Mouse (Mus musculus) hindbrain, embryonic 16.5 days (tissue): ENCODE measurements around the gene Gmip. TPM values are rescaled to one million over a fixed set of nuclear protein-coding genes. Genes with fewer than 3 reads are reported as not detected.

Experiments used
- ATAC-seq: fragments of 200-750 bp; cut with Nextera tagmentation; 2 replicates; pipeline ENCODE4 v1.8.0; 2017; ENCODE audit warnings: moderate TSS enrichment, moderate library complexity
- H3K27ac ChIP-seq: fragments of 300-500 bp; sonication (generic); 2 replicates; pipeline ENCODE4 v1.5.1; 2014; ENCODE audit warnings: low read depth, mild to moderate bottlenecking, control low read depth, low read length, moderate library complexity
- H3K27me3 ChIP-seq: fragments of 300-500 bp; sonication (generic); replicated peaks from 2 replicates; pipeline ENCODE4 v1.6.1; 2014; ENCODE audit warnings: low read length; ENCODE audit not compliant: control insufficient read depth, insufficient read depth
- H3K36me3 ChIP-seq: fragments of 300-500 bp; sonication (generic); 2 replicates; pipeline ENCODE4 v1.6.1; 2014; ENCODE audit warnings: mild to moderate bottlenecking, low read length, moderate library complexity, mixed read lengths; ENCODE audit not compliant: control insufficient read depth, insufficient read depth
- H3K4me1 ChIP-seq: fragments of 300-500 bp; sonication (generic); 2 replicates; pipeline ENCODE4 v1.6.1; 2014; ENCODE audit warnings: low read depth, low read length; ENCODE audit not compliant: control insufficient read depth, insufficient read depth
- H3K4me2 ChIP-seq: fragments of 300-500 bp; sonication (generic); 2 replicates; pipeline ENCODE4 v1.6.1; 2014; ENCODE audit warnings: mild to moderate bottlenecking, low read length, control low read depth, moderate library complexity
- H3K4me3 ChIP-seq: fragments of 300-500 bp; sonication (generic); 2 replicates; pipeline ENCODE4 v1.5.1; 2014; ENCODE audit warnings: mild to moderate bottlenecking, low read length, control low read depth, moderate library complexity
- H3K9ac ChIP-seq: fragments of 300-500 bp; sonication (generic); 2 replicates; pipeline ENCODE4 v1.6.1; 2014; ENCODE audit warnings: low read depth, mild to moderate bottlenecking, control low read depth, low read length, moderate library complexity
- H3K9me3 ChIP-seq: fragments of 300-500 bp; sonication (generic); 2 replicates; pipeline ENCODE4 v1.6.1; 2014; ENCODE audit warnings: mild to moderate bottlenecking, low read length, moderate library complexity; ENCODE audit not compliant: control insufficient read depth
- WGBS: fragments of 180-500 bp; shearing (Covaris S2); extraction: QIAGEN DNeasy Blood & Tissue Kit; methylation state at CpG from one replicate; pipeline ENCODE4 v1.1.7; 2014; 5-methylcytosine and 5-hydroxymethylcytosine counted together
- polyA plus RNA-seq: library from polyadenylated mRNA; unstranded; fragments of >200 nt; fragmentation: Nextera tagmentation; extraction: Ambion mirVana; gene quantifications from 2 replicates; pipeline ENCODE4 v1.2.1, GENCODE M21; 2015

The Gmip gene
- polyA plus RNA-seq, 1 experiment from 2014 or later = 34.5 TPM

GRCm38 (mm10) chr8:69790364-69790763 is 18.1 kb upstream of the Gmip start:
- peak overlapping the region; percentile 77 for H3K27ac ChIP-seq
- WGBS = 32% methylated on average over 11 of the region's 11 CpGs
- peak overlapping the region; percentile 67 for H3K4me2 ChIP-seq
- peaks cover 24% of the 10 kb centered on the region for H3K4me1 ChIP-seq
- H3K36me3 ChIP-seq = peaks cover 12% of the 10 kb centered on the region
- H3K9ac ChIP-seq = peak overlapping the region; percentile 90; the same call in 1 of the 2 replicates
- no peaks in the 10 kb centered on the region for H3K27me3 ChIP-seq
- no peaks in the 10 kb centered on the region for H3K9me3 ChIP-seq
- peak overlapping the region; percentile 97 for H3K4me3 ChIP-seq
- ATAC-seq = peak; percentile 15

DNA sequence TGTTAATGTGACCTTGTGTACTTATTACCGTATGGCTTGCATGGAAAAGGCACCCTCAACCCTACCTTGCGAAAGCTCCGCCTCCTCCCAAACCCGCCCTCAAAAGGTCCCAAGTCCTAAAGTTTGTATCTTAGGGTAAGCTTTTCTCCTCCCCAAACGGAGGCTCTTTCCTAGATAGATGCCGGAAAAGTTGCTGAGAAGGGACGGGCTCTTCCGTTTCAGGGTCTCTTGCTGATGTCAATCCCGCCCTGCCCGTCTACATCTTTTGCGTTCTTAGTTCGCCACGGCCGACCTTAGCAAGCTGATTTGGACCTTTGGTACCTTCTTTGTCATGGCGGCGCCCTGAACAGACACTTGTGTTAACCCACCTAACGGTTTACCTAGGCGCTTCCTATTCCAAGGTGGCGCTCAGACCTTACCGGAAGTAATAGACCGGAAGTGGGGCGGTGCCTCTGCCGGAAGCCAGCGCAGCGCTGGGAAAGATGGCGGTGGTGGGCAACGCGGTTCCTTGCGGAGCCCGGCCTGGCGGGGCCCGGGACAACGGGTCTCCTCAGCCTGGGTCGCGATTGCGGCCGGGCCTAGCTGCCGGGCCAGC is 17.6 kb upstream of the Gmip start, which contains the start of the genes Atp13a1 and Zfp866:
TSS of gene Atp13a1 (plus strand) at position 391 of the 595 bp plus-strand sequence.
TSS of gene Zfp866 (minus strand) at position 406 of the 595 bp plus-strand sequence.
- under 1% methylated on average over 33 of the region's 38 CpGs for WGBS

DNA sequence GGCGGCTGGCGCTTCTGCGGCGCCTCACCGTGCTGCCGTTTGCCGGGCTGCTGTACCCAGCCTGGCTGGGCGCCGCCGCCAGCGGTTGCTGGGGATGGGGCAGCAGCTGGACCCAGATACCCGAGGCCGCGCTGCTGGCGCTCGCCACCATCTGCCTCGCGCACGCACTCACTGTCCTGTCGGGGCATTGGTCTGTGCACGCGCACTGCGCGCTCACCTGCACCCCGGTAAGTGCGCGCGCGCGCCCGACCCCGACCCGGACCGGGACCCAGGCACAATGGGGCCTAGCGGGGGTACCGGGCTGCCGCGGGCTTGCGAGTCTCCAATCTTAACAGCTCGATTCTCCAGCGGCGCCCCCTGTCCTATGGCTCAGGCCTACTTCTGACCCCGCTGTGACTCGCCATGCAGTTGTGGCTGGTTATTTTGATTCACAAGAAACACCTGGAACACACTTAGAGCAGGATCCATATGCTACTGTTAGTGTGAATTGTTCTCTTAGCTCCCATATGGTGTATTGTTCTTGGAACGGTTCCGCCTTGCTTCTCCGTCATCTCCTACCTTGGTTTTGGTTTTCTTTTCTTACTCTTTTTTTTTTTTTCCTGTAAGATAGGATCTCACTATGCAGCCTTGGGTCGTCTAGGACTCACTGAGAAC is 16.9 kb upstream of the Gmip start:
- 1% methylated on average over 38 of the region's 48 CpGs for WGBS
- Histone ChIP-seq H3K9ac (peak overlapping the region; percentile 90), H3K27me3 (no peaks in the 10 kb centered on the region), H3K9me3 (no peaks in the 10 kb centered on the region), H3K4me1 (peaks cover 24% of the 10 kb centered on the region), H3K27ac (peak overlapping the region; percentile 77), H3K36me3 (peaks cover 12% of the 10 kb centered on the region), H3K4me2 (peak overlapping the region; percentile 67), H3K4me3 (peak overlapping the region; percentile 97)
- peak; percentile 82 for ATAC-seq

More for the DNA sequence above, 17.6 kb upstream of the Gmip start, which contains the start of the genes Atp13a1 and Zfp866:
- peak; percentile 97 for ATAC-seq
- peaks cover 24% of the 10 kb centered on the region for H3K4me1 ChIP-seq
- H3K36me3 ChIP-seq = peaks cover 12% of the 10 kb centered on the region
- H3K9ac ChIP-seq = peak within 1 kb of the TSS; percentile 90
- H3K4me2 ChIP-seq = peak within 1 kb of the TSS; percentile 67
- peak within 1 kb of the TSS; percentile 77 for H3K27ac ChIP-seq
- no peaks in the 10 kb centered on the region for H3K27me3 ChIP-seq
- H3K4me3 ChIP-seq = peak within 1 kb of the TSS; percentile 97
- no peaks in the 10 kb centered on the region for H3K9me3 ChIP-seq

DNA sequence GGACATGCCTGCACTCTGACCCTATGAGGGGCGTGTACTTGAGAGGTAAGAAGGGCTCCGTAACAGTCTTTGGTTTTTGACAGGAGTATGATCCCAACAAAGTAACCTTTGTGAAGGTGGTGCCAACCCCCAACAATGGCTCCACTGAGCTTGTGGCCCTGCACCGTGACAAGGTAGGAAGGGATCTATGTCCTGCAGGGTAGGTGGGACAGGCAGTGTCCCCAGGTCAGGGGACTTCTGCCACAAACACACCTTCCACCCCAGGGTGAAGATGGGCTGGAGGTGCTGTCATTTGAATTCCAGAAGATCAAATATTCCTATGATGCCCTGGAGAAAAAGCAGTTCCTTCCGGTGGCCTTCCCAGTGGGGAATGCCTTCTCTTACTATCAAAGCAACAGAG is 14.8 kb upstream of the Gmip start:
- no peak overlapping the region for H3K4me3 ChIP-seq
- H3K4me2 ChIP-seq = no peak overlapping the region
- H3K9ac ChIP-seq = no peak overlapping the region
- H3K9me3 ChIP-seq = no peaks in the 10 kb centered on the region
- peaks cover 30% of the 10 kb centered on the region for H3K36me3 ChIP-seq
- no peak overlapping the region for H3K27ac ChIP-seq
- no peaks in the 10 kb centered on the region for H3K27me3 ChIP-seq
- 92% methylated on average over 4 of the region's 4 CpGs for WGBS
- peaks cover 24% of the 10 kb centered on the region for H3K4me1 ChIP-seq
- no peak for ATAC-seq

DNA sequence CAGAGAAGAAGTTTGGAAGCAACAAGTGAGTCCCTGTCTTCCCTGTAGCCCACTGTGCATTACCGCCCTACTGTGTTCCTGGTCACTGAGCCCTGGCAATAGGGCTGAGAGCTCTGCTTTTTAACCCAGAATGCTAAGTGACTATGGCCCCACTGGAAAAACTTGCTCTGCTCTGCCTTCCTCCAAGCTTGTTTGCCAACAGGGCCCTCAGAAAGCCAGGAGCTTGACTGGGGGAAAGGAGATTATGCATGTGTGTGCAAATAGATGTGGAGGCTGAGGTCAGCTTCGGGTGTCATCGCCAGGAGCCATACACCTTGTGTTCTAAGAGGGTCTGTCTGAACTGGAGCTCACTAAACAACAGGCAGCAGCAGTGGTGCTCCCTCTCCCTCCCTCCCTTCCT is 14.4 kb upstream of the Gmip start:
- Histone ChIP-seq H3K27ac (no peak overlapping the region), H3K4me3 (no peak overlapping the region), H3K9me3 (no peaks in the 10 kb centered on the region), H3K36me3 (peaks cover 34% of the 10 kb centered on the region), H3K4me1 (peaks cover 24% of the 10 kb centered on the region), H3K9ac (no peak overlapping the region), H3K4me2 (no peak overlapping the region), H3K27me3 (no peaks in the 10 kb centered on the region)
- no peak for ATAC-seq
- WGBS = 90% methylated on average over 3 of the region's 3 CpGs

DNA sequence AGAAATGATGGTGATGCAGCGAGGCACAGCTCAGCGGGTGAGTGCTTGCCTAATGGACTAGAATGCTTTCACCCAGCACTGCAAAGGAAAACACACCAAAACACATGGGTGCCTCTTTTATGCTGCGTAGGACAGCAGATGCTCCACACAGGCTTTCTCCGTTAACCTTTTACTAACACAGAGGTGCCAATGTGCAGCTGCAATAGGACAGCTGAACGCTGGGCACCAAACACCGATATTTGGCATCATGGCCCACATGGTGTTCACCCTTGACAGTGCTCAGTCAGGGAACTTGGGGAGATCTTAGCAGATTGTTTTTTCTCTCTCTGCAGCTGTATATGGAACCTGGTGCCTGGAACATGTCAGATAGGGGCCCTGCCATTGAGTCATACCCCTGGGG is 13.6 kb upstream of the Gmip start:
- 90% methylated on average over 6 of the region's 6 CpGs for WGBS
- H3K4me1 ChIP-seq = peaks cover 22% of the 10 kb centered on the region
- no peak overlapping the region for H3K4me2 ChIP-seq
- no peaks in the 10 kb centered on the region for H3K27me3 ChIP-seq
- no peak for ATAC-seq
- H3K27ac ChIP-seq = no peak overlapping the region
- no peak overlapping the region for H3K9ac ChIP-seq
- no peaks in the 10 kb centered on the region for H3K9me3 ChIP-seq
- no peak overlapping the region for H3K4me3 ChIP-seq
- peaks cover 42% of the 10 kb centered on the region for H3K36me3 ChIP-seq

DNA sequence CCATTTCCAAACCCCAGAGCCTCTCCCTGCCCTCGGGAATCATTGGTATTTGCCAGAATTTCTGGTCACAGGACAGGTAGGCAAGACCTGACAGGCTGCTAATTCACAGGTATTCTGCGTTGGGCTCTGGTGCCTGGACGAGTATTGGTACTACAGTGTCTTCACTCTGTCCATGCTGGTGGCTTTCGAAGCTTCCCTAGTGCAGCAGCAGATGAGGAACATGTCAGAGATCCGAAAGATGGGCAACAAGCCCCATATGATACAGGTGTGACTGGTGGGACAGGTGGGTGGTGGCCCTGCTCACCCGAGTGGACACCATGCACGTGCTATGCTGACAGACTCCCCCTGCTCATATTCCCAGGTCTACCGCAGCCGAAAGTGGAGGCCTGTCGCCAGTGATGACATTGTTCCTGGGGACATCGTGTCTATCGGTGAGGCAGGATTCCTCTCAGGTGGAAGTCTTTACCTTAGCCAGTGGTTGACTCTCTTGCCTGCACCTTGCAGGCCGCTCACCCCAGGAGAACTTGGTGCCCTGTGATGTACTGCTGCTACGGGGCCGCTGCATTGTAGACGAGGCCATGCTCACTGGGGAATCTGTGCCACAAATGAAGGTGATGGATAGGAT is 11.6 kb upstream of the Gmip start:
- peaks cover 58% of the 10 kb centered on the region for H3K36me3 ChIP-seq
- H3K27ac ChIP-seq = no peak overlapping the region
- H3K4me1 ChIP-seq = peaks cover 15% of the 10 kb centered on the region
- no peaks in the 10 kb centered on the region for H3K27me3 ChIP-seq
- no peak overlapping the region for H3K4me2 ChIP-seq
- no peak overlapping the region for H3K4me3 ChIP-seq
- H3K9ac ChIP-seq = no peak overlapping the region
- WGBS = 97% methylated on average over 16 of the region's 16 CpGs
- ATAC-seq = no peak
- no peaks in the 10 kb centered on the region for H3K9me3 ChIP-seq

GRCm38 (mm10) chr8:69797661-69798060 is 10.8 kb upstream of the Gmip start:
- peaks cover 7% of the 10 kb centered on the region for H3K4me1 ChIP-seq
- WGBS = 94% methylated on average over 10 of the region's 10 CpGs
- no peak overlapping the region for H3K9ac ChIP-seq
- H3K27me3 ChIP-seq = no peaks in the 10 kb centered on the region
- no peak overlapping the region for H3K4me3 ChIP-seq
- H3K36me3 ChIP-seq = peaks cover 67% of the 10 kb centered on the region
- no peak overlapping the region for H3K4me2 ChIP-seq
- H3K9me3 ChIP-seq = no peaks in the 10 kb centered on the region
- no peak for ATAC-seq
- no peak overlapping the region for H3K27ac ChIP-seq

GRCm38 (mm10) chr8:69799261-69799660 is 9.2 kb upstream of the Gmip start:
- H3K9ac ChIP-seq = no peak overlapping the region
- 91% methylated on average over 8 of the region's 8 CpGs for WGBS
- peaks cover 75% of the 10 kb centered on the region for H3K36me3 ChIP-seq
- H3K4me1 ChIP-seq = no peaks in the 10 kb centered on the region
- no peaks in the 10 kb centered on the region for H3K9me3 ChIP-seq
- no peaks in the 10 kb centered on the region for H3K27me3 ChIP-seq
- H3K4me2 ChIP-seq = no peak overlapping the region
- H3K27ac ChIP-seq = no peak overlapping the region
- no peak for ATAC-seq
- no peak overlapping the region for H3K4me3 ChIP-seq
